Mouse (Mus musculus) megakaryocyte, adult 5-6 weeks (primary cell): Measurements from ENCODE around the gene Trim3. TPM values are rescaled to one million over a fixed set of nuclear protein-coding genes. Genes with fewer than 3 reads are reported as not detected.

Experiments used
- ATAC-seq: 2 replicates; pipeline ENCODE4 v1.8.0; 2016; ENCODE audit warnings: mild to moderate bottlenecking, inconsistent platforms; ENCODE audit not compliant: poor library complexity, severe bottlenecking
- total RNA-seq, 2 experiments: library from RNA; stranded (forward) in 1 of 2; stranded (reverse) in 1 of 2; fragments of 153-499, 151-499 nt in 1 of 2; fragments of 221-1000, 200-1000 nt in 1 of 2; gene quantifications; 2 replicates each; pipeline versions ENCODE4 v1.2.3 to v1.2.4; 2015 to 2017

Trim3 gene
- total RNA-seq, 2 experiments from 2014 or later, result 14.8 to 15.3 TPM

DNA sequence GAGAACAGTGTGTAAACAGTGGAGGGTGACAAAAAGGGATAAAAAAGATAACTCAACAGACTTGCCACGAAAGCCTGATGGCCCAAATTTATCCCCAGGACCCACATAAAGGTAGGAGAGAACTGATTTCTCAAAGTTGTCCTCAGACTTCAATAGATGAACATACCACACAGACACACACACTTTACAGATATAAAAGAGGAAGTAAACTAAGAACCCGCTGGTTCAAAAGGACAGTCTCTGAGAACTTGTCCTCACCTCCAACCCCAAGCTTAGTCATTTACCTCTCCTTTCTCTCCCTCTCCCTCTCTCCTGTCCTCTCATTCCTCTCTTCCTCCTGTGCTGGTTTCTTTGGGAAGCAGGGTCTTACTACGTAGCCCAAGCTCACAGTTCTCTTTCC, 71.1 kb downstream of the Trim3 start:
- ATAC-seq, result peak; percentile 58

DNA sequence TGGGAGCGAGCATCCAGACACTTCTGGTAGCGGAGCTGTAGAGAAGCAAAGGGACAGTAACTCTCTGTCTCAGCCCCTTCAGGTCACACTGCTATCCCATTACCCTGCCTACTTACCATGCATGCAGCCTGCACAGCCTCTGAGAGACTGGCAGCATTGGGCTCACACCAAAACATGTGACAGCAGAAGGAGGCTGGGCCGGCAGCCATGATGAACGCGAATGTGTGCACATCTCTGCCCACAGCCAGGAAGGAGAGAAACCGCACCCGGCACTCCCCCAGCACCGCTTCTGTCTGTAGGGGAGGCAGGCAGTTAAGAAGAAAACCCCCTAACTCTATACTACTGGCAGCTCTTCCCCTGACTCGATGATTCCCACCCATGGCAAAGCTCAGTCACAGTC, 74.4 kb downstream of the Trim3 start:
- ATAC-seq, result no peak

DNA sequence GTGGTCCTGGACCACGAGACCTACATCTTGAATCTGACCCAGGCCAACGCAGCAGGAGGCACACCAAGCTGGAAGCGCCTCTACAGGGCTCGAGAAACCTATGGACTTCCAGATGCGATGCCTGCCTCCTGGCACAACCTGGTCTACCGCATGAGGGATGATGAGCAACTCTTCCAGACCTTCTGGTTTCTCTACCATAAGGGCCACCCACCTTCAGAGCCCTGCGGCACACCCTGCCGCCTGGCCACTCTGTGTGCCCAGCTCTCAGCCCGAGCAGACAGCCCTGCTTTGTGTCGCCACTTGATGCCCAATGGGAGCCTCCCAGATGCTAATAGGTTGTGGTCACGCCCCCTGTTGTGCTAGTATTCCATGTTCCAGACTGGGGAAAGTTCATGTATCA, 75.7 kb downstream of the Trim3 start:
- no peak for ATAC-seq

DNA sequence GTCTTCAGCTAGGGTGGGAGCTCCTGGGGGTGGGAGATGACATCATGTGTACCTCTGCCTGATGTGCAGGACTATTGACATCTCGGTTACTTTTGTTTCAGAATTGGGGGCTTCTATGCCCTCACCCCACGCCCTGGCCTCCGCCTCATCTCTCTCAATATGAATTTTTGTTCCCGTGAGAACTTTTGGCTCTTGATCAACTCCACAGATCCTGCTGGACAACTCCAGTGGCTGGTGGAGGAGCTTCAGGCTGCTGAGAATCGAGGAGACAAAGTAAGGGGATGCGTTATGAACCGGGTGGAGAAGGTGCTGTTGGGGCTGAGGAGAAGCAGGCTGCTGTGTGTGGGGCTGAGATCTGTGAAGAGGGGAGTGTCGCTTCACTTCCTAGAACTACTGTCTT, 77.0 kb downstream of the Trim3 start:
- no peak for ATAC-seq

DNA sequence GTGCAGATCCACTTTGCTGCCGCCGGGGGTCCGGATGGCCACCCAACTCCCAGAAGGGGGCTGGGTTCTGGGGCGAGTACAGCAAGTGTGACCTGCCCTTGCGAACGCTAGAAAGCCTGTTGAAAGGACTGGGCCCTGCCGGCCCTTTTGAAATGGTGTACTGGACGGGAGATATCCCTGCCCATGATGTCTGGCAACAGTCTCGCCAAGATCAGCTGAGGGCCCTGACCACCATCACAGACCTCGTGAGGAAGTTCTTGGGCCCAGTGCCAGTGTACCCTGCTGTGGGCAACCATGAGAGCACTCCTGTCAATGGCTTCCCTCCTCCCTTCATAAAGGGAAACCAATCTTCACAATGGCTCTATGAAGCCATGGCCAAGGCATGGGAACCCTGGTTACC, 77.8 kb downstream of the Trim3 start:
- ATAC-seq, result no peak

Other genes starting within 250 kb of the Trim3 start
- gene Fam160a2, start 233.5 kb downstream of the Trim3 start, total RNA-seq (2015), result 36.2 and 39.6 TPM in 2 replicates
- gene Fam160a2, start 233.5 kb downstream of the Trim3 start, total RNA-seq (2017), result 23.9 and 26.1 TPM in 2 replicates
- gene Cnga4, start 229.0 kb downstream of the Trim3 start, total RNA-seq (2015), result 0.25 TPM in 1 of 2 replicates, not detected in the other
- gene Cnga4, start 229.0 kb downstream of the Trim3 start, total RNA-seq (2017), result not detected in 2 replicates
- not detected in 2 replicates for gene Cckbr, start 207.8 kb downstream of the Trim3 start, total RNA-seq (2015)
- gene Cckbr, start 207.8 kb downstream of the Trim3 start, total RNA-seq (2017), result not detected in 2 replicates
- gene Cavin3, start 151.3 kb downstream of the Trim3 start, total RNA-seq (2015), result not detected in 2 replicates
- gene Cavin3, start 151.3 kb downstream of the Trim3 start, total RNA-seq (2017), result not detected in 2 replicates
- gene Smpd1, start 79.2 kb downstream of the Trim3 start, total RNA-seq (2015), result 25.8 and 26.1 TPM in 2 replicates
- 24.7 and 33.3 TPM in 2 replicates for gene Smpd1, start 79.2 kb downstream of the Trim3 start, total RNA-seq (2017)
- 1.6 and 1.9 TPM in 2 replicates for gene Apbb1, start 51.9 kb downstream of the Trim3 start, total RNA-seq (2015)
- gene Apbb1, start 51.9 kb downstream of the Trim3 start, total RNA-seq (2017), result 3.7 and 9.5 TPM in 2 replicates
- not detected in 2 replicates for gene Hpx, start 33.4 kb downstream of the Trim3 start, total RNA-seq (2015)
- gene Hpx, start 33.4 kb downstream of the Trim3 start, total RNA-seq (2017), result 0.29 TPM in 1 of 2 replicates, not detected in the other
- gene Timm10b, start 6.5 kb upstream of the Trim3 start, total RNA-seq (2015), result 77.3 and 105 TPM in 2 replicates
- gene Timm10b, start 6.5 kb upstream of the Trim3 start, total RNA-seq (2017), result 85.4 and 91.6 TPM in 2 replicates
- gene Arfip2, start 6.8 kb upstream of the Trim3 start, total RNA-seq (2015), result 6.9 and 12.0 TPM in 2 replicates
- gene Arfip2, start 6.8 kb upstream of the Trim3 start, total RNA-seq (2017), result 24.6 and 24.8 TPM in 2 replicates
- gene Gm45799, start 7.0 kb upstream of the Trim3 start, total RNA-seq (2015), result 6.7 and 18.0 TPM in 2 replicates
- gene Gm45799, start 7.0 kb upstream of the Trim3 start, total RNA-seq (2017), result 6.0 and 6.6 TPM in 2 replicates
- 1.8 and 4.7 TPM in 2 replicates for gene Dnhd1, start 17.3 kb upstream of the Trim3 start, total RNA-seq (2015)
- gene Dnhd1, start 17.3 kb upstream of the Trim3 start, total RNA-seq (2017), result 0.95 and 2.7 TPM in 2 replicates
- gene Ilk, start 103.0 kb upstream of the Trim3 start, total RNA-seq (2015), result 259 and 268 TPM in 2 replicates
- 180 and 183 TPM in 2 replicates for gene Ilk, start 103.0 kb upstream of the Trim3 start, total RNA-seq (2017)
- gene Rrp8, start 103.8 kb upstream of the Trim3 start, total RNA-seq (2015), result 12.3 and 15.8 TPM in 2 replicates
- gene Rrp8, start 103.8 kb upstream of the Trim3 start, total RNA-seq (2017), result 17.4 and 21.0 TPM in 2 replicates
- gene Taf10, start 110.8 kb upstream of the Trim3 start, total RNA-seq (2015), result 259 and 284 TPM in 2 replicates
- gene Taf10, start 110.8 kb upstream of the Trim3 start, total RNA-seq (2017), result 129 and 148 TPM in 2 replicates
- 69.7 and 71.5 TPM in 2 replicates for gene Tpp1, start 118.7 kb upstream of the Trim3 start, total RNA-seq (2015)
- 21.7 and 29.0 TPM in 2 replicates for gene Tpp1, start 118.7 kb upstream of the Trim3 start, total RNA-seq (2017)
- 0.07 TPM in 2 replicates for gene Dchs1, start 154.1 kb upstream of the Trim3 start, total RNA-seq (2015)
- gene Dchs1, start 154.1 kb upstream of the Trim3 start, total RNA-seq (2017), result 0.04 TPM in 1 of 2 replicates, not detected in the other
- 74.5 and 84.2 TPM in 2 replicates for gene Mrpl17, start 177.5 kb upstream of the Trim3 start, total RNA-seq (2015)
- gene Mrpl17, start 177.5 kb upstream of the Trim3 start, total RNA-seq (2017), result 37.8 and 40.1 TPM in 2 replicates